Mouse (Mus musculus): ENCODE measurements at regions not wholly inside any gene's neighbourhood (a gene's known extent, or its start where the extent isn't known, plus 50 kb on each side); places are given as distances from the start of the nearest gene placed in this dataset.
"Not testable (repeated sequence)": the region's sequence is repeated elsewhere in the genome, so short reads cannot be mapped to it uniquely, and the experiment has no call there.

- DNase-seq (ENCODE audit: low read depth, low spot score), result no peak
Observed at GRCm38 (mm10) chr3:50643068-50643467, 199.7 kb upstream of the Slc7a11 start.

GRCm38 (mm10) chr3:50639907-50640323 is 196.5 kb upstream of the Slc7a11 start:
- DNase-seq (ENCODE audit: low read depth, low spot score), result no peak

GRCm38 (mm10) chr3:50634457-50635075 is 191.2 kb upstream of the Slc7a11 start:
- DNase-seq (ENCODE audit: low read depth, low spot score), result no peak

GRCm38 (mm10) chr3:50631286-50631685 is 187.9 kb upstream of the Slc7a11 start:
- DNase-seq (ENCODE audit: low read depth, low spot score), result no peak

DNA sequence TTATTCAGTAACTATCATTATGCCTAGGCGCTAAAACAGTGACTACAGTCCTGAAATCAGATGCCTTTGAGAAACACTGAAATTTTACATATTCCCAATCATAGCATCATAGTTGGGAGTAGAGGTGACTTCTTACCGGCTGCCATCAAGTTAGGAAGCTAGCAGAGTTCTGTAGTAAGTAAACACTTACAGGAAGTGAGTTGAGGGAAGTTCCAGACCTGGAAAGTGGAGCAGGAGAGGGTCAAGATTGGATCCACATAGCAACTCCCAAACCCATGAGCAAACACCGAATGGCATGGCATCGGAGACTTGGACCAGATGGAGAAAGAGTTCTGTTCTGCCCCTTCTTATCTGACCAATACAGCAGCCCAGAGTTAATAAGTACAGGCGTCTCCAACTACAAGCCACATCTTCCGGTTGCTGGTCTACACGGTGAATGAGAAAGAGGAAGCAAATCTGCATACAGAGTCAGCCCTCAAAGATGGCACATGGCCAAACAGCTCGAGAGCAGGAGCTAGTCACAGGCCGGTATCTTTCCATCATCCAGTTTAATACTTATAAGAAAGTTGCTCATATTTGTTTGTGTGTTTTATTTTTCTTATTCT is 184.8 kb upstream of the Slc7a11 start:
- peak; percentile 16 for DNase-seq (ENCODE audit: low read depth, low spot score)

- DNase-seq (ENCODE audit: low read depth, low spot score), result not testable (repeated sequence)
Observed at GRCm38 (mm10) chr3:50621176-50621575, 177.8 kb upstream of the Slc7a11 start.

GRCm38 (mm10) chr3:50619061-50619460 is 175.6 kb upstream of the Slc7a11 start:
- no peak for DNase-seq (ENCODE audit: low read depth, low spot score)

DNA sequence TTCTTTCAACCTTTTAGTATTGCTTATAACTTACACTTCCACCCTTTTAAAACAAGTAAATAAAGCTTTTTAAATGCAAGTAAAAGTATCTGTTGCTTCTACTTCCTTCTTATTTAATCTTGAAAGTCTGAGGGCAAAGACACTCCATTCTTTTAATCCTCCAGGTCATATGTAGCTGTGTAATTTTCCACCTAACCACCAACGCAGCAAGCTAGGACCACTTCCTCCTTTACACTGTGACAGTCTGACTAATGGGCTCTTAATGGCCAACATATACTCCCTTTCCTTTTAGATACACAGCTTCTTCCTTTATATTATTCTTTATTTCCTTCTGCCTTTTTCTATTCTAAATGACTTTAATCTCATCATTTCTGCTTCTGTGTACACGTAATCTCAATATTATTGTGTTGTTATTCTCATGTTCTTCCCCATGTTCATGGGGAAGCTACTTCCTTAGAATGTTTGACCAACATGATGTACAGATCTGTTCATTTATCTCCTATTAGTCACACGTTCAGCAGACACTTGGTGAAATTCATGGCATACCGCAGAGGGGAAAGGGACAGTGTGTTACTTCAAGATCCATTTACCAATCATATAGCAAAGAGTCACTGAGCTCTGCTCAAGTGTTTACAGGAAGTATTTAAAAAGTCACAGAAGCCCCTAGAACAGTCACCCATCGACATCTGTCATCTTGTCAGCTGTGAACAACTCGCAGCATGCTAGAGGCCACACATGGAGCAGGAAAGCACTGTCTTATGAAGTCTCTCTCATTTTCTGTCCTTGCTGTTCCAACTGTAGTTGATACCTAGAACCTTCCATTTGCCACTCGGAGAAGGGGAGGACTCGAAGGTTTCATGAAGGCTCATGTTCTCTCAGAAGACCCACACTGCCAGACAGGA is 172.2 kb upstream of the Slc7a11 start:
- DNase-seq (ENCODE audit: low read depth, low spot score), result peak; percentile 4

DNA sequence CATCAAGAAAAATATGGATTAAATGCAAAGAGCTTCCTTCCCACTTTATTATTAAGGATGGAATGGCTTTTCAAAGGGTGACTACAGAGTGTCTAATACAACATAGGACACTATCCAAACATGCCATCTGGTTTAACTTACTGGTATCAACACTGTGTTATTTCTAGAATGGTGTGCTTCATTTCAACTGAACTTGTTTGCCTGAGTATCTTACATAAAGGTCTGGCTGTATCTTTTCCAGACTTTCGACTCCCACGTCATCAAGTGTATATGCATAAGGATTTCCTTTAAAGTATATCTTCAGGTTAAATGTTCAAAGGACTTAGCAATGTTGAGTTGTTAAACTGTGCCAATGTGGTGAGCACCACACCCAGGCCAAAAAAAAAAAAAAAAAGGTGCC is 169.6 kb upstream of the Slc7a11 start:
- DNase-seq (ENCODE audit: low read depth, low spot score), result no peak

DNA sequence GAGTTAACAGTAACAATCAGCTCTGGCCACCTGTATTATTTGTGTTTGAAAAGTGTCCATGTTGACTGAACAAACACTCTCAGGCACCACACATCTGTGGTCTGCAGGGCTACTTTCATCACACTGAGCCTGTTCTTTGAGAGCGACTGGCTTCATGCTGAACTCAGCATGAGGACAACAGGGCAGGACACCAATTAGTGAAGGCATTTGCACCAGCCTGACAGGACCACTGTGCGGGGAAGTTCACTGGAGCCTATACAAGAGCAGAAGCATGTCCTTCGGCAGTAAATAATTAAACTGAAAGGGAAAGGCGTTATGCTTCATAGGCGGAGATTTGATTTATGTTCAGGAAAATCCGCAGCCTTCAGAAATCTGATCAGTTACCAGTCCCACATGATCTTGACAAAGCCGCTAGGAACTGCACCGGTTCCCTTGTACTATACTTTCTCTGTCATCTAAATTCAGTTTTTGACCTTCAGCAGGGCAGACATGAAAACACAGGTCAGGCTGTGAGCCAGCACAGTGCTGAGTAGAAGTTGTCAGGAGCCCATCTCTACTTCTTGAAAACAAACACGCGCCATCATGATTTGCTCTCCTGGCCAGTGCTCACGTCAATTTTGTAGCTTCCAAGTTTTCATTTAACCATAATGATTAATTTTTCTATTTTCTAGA is 166.1 kb upstream of the Slc7a11 start:
- DNase-seq (ENCODE audit: low read depth, low spot score), result no peak

DNA sequence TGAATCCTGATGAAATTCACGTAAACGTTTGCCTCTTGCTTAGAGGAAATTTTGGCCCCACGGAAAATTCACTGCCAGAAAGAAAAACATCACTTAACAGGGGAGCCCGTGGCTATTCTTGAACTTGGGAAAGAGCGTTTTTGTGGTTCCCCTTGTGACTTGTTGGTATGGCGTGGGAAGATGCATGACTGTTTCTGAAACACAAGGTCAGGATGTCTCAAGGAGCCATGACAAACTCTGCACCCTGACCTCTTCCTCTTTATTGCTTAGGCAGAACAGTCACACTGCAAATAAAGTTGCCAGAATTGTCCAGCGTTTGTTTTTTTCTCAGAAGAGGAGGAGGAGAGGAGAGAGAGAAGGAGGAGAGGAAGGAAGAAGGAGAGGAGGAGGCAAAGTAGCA is 164.3 kb upstream of the Slc7a11 start:
- no peak for DNase-seq (ENCODE audit: low read depth, low spot score)

- DNase-seq (ENCODE audit: low read depth, low spot score), result no peak
Observed at GRCm38 (mm10) chr3:50606986-50607385, 163.6 kb upstream of the Slc7a11 start.

DNA sequence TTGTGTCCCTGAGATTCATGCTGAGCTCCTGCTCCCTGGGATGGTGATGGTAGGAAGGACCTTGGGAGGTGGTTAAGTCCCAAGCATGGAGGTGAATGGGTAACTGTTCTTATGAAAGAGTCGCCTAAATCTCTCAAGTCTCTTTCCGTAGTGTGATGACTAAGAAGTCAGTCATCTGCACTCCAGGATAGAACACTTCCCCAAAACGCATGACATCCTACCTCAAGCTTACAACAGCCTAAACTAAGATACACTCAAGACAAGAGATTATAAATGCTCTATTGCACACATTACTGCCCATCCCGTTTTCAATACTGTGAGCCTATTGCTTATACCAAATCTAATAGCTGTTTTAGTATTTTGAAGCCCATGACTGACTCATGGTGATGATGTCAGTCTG is 162.3 kb upstream of the Slc7a11 start:
- no peak for DNase-seq (ENCODE audit: low read depth, low spot score)

- DNase-seq (ENCODE audit: low read depth, low spot score), result no peak
Observed at GRCm38 (mm10) chr3:50603182-50603581, 159.8 kb upstream of the Slc7a11 start.

DNA sequence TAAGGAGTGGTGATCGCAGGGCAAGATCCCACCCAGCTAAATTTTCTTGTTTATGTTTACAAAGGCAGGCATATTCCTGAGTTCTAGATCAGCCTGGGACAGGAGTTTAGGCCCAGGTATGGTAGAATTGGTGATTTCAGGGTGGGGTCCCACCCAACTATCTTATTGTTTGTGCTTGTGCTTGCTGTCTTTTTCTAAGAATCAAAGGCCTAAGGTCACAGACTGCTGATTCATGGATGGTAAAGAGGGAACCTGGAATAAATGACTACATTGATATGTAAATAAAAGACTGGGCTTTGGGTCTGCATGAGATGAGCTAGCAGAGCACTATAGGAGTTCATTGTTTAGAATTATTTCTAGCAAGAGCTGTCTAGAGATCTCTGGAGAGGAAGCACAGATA is 152.3 kb upstream of the Slc7a11 start:
- DNase-seq (ENCODE audit: low read depth, low spot score), result no peak

GRCm38 (mm10) chr3:50584323-50584722 is 140.9 kb upstream of the Slc7a11 start:
- DNase-seq (ENCODE audit: low read depth, low spot score), result no peak

GRCm38 (mm10) chr3:50583475-50583874 is 140.1 kb upstream of the Slc7a11 start:
- no peak for DNase-seq (ENCODE audit: low read depth, low spot score)

- DNase-seq (ENCODE audit: low read depth, low spot score), result no peak
Observed at GRCm38 (mm10) chr3:50574388-50574787, 131.0 kb upstream of the Slc7a11 start.

DNA sequence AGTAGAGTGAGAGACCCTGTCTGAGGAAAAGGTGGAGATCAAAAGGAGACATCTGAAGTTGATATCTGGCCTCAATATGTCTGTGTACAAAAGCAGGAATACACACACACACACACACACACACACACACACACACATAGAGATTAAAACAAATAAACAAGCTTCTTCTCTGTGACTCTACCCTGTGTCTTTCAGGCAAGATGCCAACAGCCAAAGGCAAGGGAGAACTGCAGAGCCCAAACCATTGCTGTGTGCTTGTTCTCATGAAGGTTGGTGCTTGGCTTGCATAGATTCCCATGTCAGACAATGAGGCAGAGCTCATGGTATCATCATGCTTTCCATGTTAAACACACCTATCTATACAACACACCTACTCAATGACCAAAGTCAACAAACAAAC is 126.6 kb upstream of the Slc7a11 start:
- DNase-seq (ENCODE audit: low read depth, low spot score), result no peak

DNA sequence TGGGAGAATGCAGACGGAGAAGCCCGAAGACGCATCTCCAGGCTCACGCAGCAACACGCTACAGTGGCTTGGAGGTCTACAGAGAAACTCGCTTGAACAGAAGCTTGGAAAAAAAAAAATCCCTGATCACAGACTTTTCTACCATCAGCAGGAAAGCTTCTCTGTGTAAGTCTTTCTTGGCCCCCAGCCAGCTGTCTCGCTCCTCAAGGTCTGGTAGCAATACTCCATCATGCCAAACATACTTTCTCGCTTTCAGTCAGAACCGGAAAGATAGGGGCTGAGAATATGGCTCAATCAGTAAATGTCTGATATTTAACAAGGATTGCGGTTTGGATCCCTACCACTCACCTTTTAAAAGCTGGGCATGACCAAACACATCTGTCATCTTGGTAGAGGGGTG is 126.2 kb upstream of the Slc7a11 start:
- DNase-seq (ENCODE audit: low read depth, low spot score), result no peak

GRCm38 (mm10) chr3:50554150-50554549 is 110.7 kb upstream of the Slc7a11 start:
- no peak for DNase-seq (ENCODE audit: low read depth, low spot score)

DNA sequence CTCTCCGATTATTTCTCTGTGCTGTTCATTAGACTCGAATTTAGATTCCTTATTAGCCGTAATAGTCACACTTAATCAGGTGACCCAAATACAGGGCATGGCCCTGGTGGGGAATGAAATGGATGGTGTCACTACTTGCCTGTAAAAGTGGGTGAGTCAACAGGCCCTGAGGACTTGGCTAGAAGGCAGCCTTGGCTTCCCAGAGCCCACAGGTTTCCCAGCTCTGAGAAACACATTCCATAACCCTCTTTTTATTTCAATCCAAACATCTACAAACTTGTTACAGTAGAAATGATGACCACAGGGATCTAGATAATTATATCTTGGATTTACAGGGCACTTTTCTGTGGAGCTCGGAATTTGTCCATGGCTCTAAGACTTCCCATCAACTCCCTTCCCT is 105.2 kb upstream of the Slc7a11 start:
- no peak for DNase-seq (ENCODE audit: low read depth, low spot score)
